Mouse (Mus musculus) erythroblast, embryonic 14.5 days (primary cell): Measurements from ENCODE around the gene Ubb. TPM values are rescaled to one million over a fixed set of nuclear protein-coding genes. Genes with fewer than 3 reads are reported as not detected.
A peak's percentile ranks its signal among the peaks of the same experiment; 100 is the strongest.

ENCODE experiments used
- H3K27me3 ChIP-seq: 2 replicates; pipeline ENCODE4 v1.6.1; 2012; ENCODE audit warnings: inconsistent platforms; ENCODE audit not compliant: control insufficient read depth
- H3K36me3 ChIP-seq: 2 replicates; pipeline ENCODE4 v1.6.1; 2012; ENCODE audit warnings: mild to moderate bottlenecking, inconsistent platforms; ENCODE audit not compliant: control insufficient read depth
- H3K4me1 ChIP-seq: 2 replicates; pipeline ENCODE4 v1.6.1; 2012; ENCODE audit warnings: inconsistent platforms; ENCODE audit not compliant: control insufficient read depth
- H3K4me3 ChIP-seq: replicated peaks from 2 replicates; pipeline ENCODE3; 2012; ENCODE audit warnings: moderate library complexity, mild to moderate bottlenecking, inconsistent platforms
- H3K9me3 ChIP-seq: 2 replicates; pipeline ENCODE4 v1.6.1; 2012; ENCODE audit warnings: low read length, inconsistent platforms, mixed read lengths; ENCODE audit not compliant: control insufficient read depth
- GATA1 ChIP-seq: IDR thresholded peaks from 2 replicates; pipeline ENCODE4 v1.6.1; 2012; ENCODE audit warnings: low read length, inconsistent platforms, mixed read lengths
- TAL1 ChIP-seq: IDR thresholded peaks from 3 replicates; pipeline ENCODE4 v1.6.1; 2012; ENCODE audit warnings: low read length, inconsistent platforms, mixed read lengths
- polyA plus RNA-seq: library from polyadenylated mRNA; stranded (reverse); fragments of >175 nt; gene quantifications from 2 replicates; pipeline ENCODE4 v1.2.3, GENCODE M21; 2012

Ubb gene
- polyA plus RNA-seq, 1 experiment = 195 TPM

DNA sequence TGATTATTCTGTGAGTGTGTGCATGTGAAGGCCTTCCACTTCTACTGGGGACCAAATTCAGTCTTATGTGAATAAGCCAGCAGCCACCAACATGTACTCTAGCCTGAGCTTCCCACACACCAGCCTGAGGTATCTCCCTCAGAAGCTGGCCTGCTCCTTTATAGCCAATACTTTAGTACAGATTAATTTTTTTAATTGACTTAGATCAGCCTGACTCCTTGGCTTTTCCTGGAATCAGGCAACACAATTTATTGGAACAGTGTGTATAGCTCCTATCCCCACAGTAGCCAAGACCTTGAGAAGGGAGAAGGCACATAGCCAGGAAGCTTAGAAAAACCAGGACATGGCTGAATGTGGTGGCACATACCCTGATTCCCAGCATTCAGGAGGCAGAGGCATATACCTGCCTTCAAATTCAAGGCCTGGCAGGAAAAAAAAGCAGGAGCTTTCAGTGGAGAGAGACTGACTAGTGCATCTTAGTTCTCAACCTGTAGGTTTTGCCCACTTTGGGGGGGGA, 5.0 kb downstream of the Ubb start:
- Histone ChIP-seq H3K4me1 (peaks cover 34% of the 10 kb centered on the region), H3K9me3 (no peaks in the 10 kb centered on the region; the same call in 1 of the 2 replicates), H3K27me3 (peaks cover 11% of the 10 kb centered on the region), H3K36me3 (peaks cover 39% of the 10 kb centered on the region), H3K4me3 (peak overlapping the region; percentile 8)
- no peak for TF ChIP-seq TAL1
- no peak for TF ChIP-seq GATA1

DNA sequence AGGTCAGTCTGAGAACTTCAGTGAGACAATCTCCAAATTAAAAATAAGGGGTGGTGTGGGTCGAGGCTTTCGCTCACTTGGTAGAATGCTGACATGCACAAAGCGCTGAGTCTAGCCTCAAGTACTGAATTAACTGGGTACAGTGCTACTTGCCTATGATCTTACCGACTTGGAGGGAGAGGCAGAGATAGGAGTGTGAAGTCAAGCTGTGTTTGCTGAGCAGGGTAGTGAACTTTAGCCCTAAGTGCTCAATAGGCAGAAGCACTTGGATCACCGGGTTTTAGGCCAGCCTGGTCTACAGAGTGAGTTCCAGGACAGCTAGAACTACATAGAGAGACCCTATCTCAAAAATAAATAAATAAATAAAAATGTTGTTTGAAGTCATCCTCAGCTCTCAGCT, 6.2 kb downstream of the Ubb start:
- H3K27me3 ChIP-seq = peaks cover 17% of the 10 kb centered on the region
- no peak overlapping the region for H3K4me3 ChIP-seq
- no peaks in the 10 kb centered on the region; the same call in 1 of the 2 replicates for H3K9me3 ChIP-seq
- H3K4me1 ChIP-seq = peaks cover 34% of the 10 kb centered on the region
- H3K36me3 ChIP-seq = peaks cover 36% of the 10 kb centered on the region
- no peak for TF ChIP-seq TAL1
- TF ChIP-seq GATA1 = no peak

DNA sequence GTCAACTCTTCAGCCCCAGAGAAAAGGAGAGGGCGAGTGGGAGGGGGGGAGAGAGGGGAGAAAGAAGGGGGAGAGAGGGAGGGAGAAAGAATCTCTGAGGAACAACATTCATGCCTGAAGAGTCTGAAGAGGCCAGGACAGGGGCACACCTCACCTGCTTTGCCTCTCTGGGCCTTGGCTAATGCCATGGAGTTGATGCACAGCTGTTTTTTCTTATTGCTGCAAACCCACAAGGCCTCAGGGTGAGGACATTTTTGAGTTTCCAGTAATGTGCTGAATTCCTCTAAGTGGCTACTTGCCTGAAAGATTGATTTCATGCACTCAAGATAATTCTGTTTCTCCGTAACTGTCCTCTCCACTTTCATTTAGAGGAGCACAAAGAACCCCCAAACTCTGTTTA, 7.2 kb downstream of the Ubb start:
- TF ChIP-seq TAL1 (no peak), GATA1 (no peak)
- no peaks in the 10 kb centered on the region; the same call in 1 of the 2 replicates for H3K9me3 ChIP-seq
- no peak overlapping the region for H3K4me3 ChIP-seq
- peaks cover 32% of the 10 kb centered on the region for H3K4me1 ChIP-seq
- peaks cover 17% of the 10 kb centered on the region for H3K27me3 ChIP-seq
- H3K36me3 ChIP-seq = peaks cover 30% of the 10 kb centered on the region

DNA sequence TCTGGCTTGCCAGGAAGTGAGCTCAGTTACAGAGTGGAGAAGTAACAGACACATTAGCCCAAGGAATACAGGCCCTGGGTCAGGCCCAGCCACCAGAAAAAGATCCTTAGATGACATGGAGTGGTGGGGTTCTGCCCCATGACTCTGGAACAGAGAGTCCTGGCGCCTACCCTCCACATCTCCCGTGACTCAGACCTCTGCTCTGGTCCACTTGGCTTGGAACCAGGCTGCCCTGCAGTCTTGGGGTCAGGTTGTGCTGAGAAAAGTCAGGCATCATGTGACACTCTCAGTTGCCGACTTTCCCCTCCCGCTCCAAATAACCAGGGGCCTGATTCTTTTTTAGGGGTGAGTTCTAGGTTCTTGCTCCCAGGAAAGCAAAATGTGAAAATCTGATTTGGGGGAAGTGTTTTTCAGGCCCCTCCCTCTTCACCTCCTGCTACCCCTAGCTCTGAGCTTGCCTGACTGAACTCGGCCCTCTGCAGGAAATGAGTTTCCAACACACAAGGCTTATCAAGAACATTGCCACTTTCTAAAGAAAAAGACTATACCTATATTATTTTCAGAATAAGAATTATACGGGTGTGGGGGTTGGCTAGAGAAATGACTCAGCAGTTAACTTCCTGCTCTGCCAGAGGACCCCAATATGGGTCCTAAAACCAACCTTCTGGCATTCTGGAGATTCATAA, 8.1 kb downstream of the Ubb start:
- peaks cover 21% of the 10 kb centered on the region for H3K36me3 ChIP-seq
- peaks cover 23% of the 10 kb centered on the region for H3K4me1 ChIP-seq
- no peaks in the 10 kb centered on the region; the same call in 1 of the 2 replicates for H3K9me3 ChIP-seq
- H3K4me3 ChIP-seq = no peak overlapping the region
- peaks cover 17% of the 10 kb centered on the region for H3K27me3 ChIP-seq
- TF ChIP-seq TAL1 (no peak), GATA1 (no peak)

DNA sequence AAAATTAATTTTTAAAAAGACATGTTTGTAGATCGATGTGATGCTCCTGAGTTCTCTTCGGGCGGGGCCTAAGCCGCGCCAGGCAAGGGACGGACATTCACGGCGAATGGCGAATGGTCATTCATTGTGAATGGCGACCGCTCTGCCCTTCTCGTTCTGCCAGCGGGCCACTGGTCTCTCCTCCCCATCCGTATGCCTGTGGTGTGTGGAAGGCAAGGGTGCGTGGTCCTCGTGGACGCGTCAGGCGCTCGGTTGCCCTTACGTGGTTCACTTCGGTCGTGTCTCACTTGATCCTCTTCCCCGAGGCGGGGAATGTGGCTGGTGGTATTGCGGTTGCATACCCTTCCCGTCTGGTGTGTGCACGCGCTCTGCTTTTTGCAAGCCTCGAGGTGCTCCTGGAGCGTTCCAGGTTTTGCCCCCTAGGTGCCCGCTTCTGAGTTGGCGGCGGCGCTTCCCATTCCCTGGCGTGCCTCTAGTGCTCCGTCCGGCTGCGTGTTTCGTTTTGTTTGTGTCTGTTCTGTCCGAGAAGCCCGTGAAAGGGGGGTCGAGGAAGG, 9.6 kb downstream of the Ubb start:
- Histone ChIP-seq H3K4me3 (peak overlapping the region; percentile 59), H3K9me3 (no peaks in the 10 kb centered on the region; the same call in 1 of the 2 replicates), H3K36me3 (peaks cover 7% of the 10 kb centered on the region), H3K27me3 (peaks cover 17% of the 10 kb centered on the region), H3K4me1 (peaks cover 9% of the 10 kb centered on the region)
- TF ChIP-seq TAL1 = no peak
- no peak for TF ChIP-seq GATA1

DNA sequence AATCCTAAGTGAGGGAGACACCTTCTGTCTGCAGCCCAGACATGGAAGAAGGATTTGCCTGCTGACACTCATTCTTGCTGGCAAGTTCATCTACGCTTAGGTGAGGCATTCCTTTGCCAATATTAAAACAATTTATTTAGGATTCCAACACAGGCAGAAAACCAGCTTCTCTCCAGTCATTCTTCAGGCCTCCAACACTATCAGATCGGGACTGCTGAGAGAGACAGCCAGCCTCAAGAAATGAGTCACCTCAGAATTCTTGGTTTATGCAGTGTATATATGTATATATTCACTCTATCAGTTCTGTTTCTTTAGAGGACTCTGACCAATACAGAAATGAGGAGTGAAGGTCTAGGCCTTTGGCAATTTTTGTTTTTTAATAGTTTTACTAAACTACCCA, 12.6 kb downstream of the Ubb start:
- no peaks in the 10 kb centered on the region for H3K36me3 ChIP-seq
- H3K27me3 ChIP-seq = peaks cover 25% of the 10 kb centered on the region
- no peak overlapping the region for H3K4me3 ChIP-seq
- TF ChIP-seq TAL1 (no peak), GATA1 (no peak)
- H3K4me1 ChIP-seq = peaks cover 5% of the 10 kb centered on the region
- no peaks in the 10 kb centered on the region; the same call in 1 of the 2 replicates for H3K9me3 ChIP-seq

DNA sequence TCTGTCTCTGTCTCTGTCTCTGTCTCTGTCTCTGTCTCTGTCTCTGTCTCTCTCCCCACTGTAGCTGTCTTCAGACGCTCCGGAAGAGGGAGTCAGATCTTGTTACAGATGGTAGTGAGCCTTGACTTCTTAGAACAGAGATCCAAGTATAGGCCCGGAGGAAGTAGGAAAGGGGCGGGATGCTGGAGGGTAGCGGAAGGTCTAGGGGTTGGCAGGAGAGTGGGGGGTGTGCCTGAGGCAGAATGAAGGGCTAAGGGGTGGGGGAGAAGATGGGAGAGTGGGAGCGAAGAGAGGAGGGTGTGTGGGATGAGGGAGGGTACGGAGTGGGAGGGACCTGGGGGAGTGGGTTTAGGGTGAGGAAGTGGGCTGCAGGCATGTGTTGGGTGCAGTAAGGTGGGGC, 14.8 kb downstream of the Ubb start:
- Histone ChIP-seq H3K9me3 (no peaks in the 10 kb centered on the region; the same call in 1 of the 2 replicates), H3K27me3 (peaks cover 15% of the 10 kb centered on the region), H3K4me1 (peaks cover under 1% of the 10 kb centered on the region; the same call in 1 of the 2 replicates), H3K4me3 (no peak overlapping the region), H3K36me3 (no peaks in the 10 kb centered on the region)
- TF ChIP-seq GATA1 (no peak), TAL1 (no peak)

DNA sequence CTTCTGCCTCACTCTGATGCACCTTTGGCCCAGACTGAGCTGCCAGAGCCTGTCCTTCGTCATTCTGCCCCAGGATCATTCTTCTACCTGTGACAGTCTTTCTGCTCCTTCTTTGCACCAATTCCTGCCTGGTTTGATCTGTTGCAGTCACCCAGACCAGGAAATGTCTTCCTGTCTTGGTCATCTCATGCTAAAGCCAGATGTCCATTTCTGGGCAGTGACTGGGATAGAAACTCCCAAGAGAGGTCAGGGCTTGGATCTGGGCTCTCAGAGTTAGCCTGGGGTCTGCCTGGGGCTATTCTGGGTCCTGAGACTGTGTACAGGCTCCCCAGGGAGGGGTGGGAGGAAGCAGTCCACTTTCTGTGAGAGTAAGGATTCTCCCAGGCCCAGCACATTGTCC, 15.2 kb downstream of the Ubb start:
- Histone ChIP-seq H3K4me3 (no peak overlapping the region), H3K27me3 (peaks cover 12% of the 10 kb centered on the region), H3K36me3 (no peaks in the 10 kb centered on the region), H3K4me1 (no peaks in the 10 kb centered on the region), H3K9me3 (no peaks in the 10 kb centered on the region; the same call in 1 of the 2 replicates)
- TF ChIP-seq TAL1 (no peak), GATA1 (no peak)

DNA sequence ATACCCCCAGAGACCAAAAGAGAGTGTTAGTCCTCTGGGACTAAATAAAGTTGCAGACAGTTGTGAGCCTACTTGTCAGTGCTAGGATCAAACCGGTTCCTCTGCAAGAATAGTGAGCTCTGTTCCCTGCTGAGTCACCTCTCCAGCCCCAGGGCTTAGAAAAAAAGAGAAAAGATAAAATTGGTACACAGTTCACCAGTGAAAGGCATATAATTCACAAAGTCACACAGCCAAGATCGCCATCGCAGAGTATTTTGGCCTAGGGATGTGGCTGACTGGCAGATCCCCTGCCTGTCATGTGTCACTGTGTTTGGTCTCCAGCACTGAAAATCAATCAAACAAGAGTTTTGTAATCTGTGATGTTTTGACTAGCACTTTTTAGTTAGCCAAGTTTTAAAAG, 17.3 kb downstream of the Ubb start:
- no peak overlapping the region for H3K4me3 ChIP-seq
- TF ChIP-seq GATA1 = no peak
- no peak for TF ChIP-seq TAL1
- no peaks in the 10 kb centered on the region for H3K4me1 ChIP-seq
- no peaks in the 10 kb centered on the region; the same call in 1 of the 2 replicates for H3K9me3 ChIP-seq
- no peaks in the 10 kb centered on the region for H3K36me3 ChIP-seq
- H3K27me3 ChIP-seq = peaks cover 8% of the 10 kb centered on the region
